26 mouse cellular contexts compared by ENCODE assay signal in the genomic region with DNA sequence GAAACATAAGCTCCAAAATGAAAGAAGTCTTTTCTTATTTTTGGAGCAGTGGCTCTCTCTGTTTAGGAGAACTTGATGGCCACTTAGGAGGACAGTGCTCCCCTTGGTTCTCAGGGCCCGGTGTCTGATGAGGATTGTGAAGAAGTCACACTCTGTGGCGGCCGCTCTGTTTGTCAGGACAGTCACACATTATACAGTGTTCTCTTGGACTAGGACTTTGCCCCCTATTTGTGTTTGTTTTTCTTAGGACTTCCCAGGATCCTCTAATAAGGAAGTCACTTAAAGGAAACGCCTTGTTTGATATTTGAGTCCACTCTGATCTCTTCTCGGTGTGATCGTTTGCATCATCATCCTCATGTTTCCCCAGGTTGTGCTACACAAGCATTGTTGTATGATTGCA. TPM values are rescaled to one million over a fixed set of nuclear protein-coding genes. Genes with fewer than 3 reads are reported as not detected.
DNase-seq lines count a peak whose midpoint lies in the region; ATAC-seq and TF ChIP-seq lines count a peak whose summit lies in the region.
"Had no signal": no experiment of that assay in that cellular context is flagged by ENCODE, and none has a peak within 500 bp of the region (broad histone marks: within the 10 kb centered on the region; RNA-seq: fewer than 3 reads in every experiment).

No protein-coding gene starts in this region.

- peaks cover 28% of the 10 kb centered on the region for H3K36me3 ChIP-seq in kidney, embryonic 15.5 days
- peaks cover 25% of the 10 kb centered on the region for H3K36me3 ChIP-seq in intestine, embryonic 14.5 days (ENCODE audit: control insufficient read depth, insufficient read depth, low read length)
- H3K36me3 ChIP-seq in kidney, postnatal 0 days (ENCODE audit: insufficient read depth, low read length): peaks cover 8% of the 10 kb centered on the region; the same call in 1 of the 2 replicates
- H3K36me3 ChIP-seq in liver, embryonic 16.5 days (ENCODE audit: control insufficient read depth, insufficient read depth): no peaks in the 10 kb centered on the region
- no peaks in the 10 kb centered on the region for H3K36me3 ChIP-seq in thymus, adult 2 months (ENCODE audit: control insufficient read depth, insufficient read depth, low read length)

- no peak overlapping the region for H3K9ac ChIP-seq in kidney, embryonic 15.5 days
- no peak overlapping the region for H3K9ac ChIP-seq in intestine, embryonic 14.5 days (ENCODE audit: low read length)
- H3K9ac ChIP-seq in kidney, postnatal 0 days (ENCODE audit: low read depth, low read length): no peak overlapping the region
- H3K9ac ChIP-seq in liver, embryonic 16.5 days (ENCODE audit: low read depth, low read length): no peak overlapping the region
- H3K9ac ChIP-seq: heart, embryonic 13.5 days; neural tube, embryonic 13.5 days had no signal

- WGBS in kidney, embryonic 15.5 days: 70% methylated on average over 6 of the region's 6 CpGs
- WGBS in intestine, embryonic 14.5 days: 64% methylated on average over 6 of the region's 6 CpGs
- 70% methylated on average over 6 of the region's 6 CpGs for WGBS in kidney, postnatal 0 days
- 58% methylated on average over 6 of the region's 6 CpGs for WGBS in liver, embryonic 16.5 days (ENCODE audit: insufficient replicate concordance)
- WGBS in thymus, adult 2 months: 95% methylated on average over 6 of the region's 6 CpGs

- H3K27ac ChIP-seq in kidney, embryonic 15.5 days: no peak overlapping the region
- H3K27ac ChIP-seq in intestine, embryonic 14.5 days (ENCODE audit: low read depth): no peak overlapping the region
- H3K27ac ChIP-seq in kidney, postnatal 0 days: no peak overlapping the region
- H3K27ac ChIP-seq in liver, embryonic 16.5 days (ENCODE audit: low read length): 0 out of 2 replicates have a peak overlapping the region, but pooled peaks have one; percentile 41
- no peak overlapping the region for H3K27ac ChIP-seq in thymus, adult 2 months (ENCODE audit: control insufficient read depth, insufficient read depth, low read length)
- H3K27ac ChIP-seq: embryonic facial prominence, embryonic 10.5 days; heart, embryonic 13.5 days; layer of hippocampus, adult 2 months; neural tube, embryonic 13.5 days had no signal

- no peaks in the 10 kb centered on the region for H3K27me3 ChIP-seq in kidney, embryonic 15.5 days
- no peaks in the 10 kb centered on the region for H3K27me3 ChIP-seq in intestine, embryonic 14.5 days (replicated peaks; ENCODE audit: control insufficient read depth, insufficient read depth, low read length)
- H3K27me3 ChIP-seq in kidney, postnatal 0 days (ENCODE audit: insufficient read depth, low read length): no peaks in the 10 kb centered on the region
- H3K27me3 ChIP-seq in liver, embryonic 16.5 days (ENCODE audit: control insufficient read depth, insufficient read depth, low read depth, low read length): no peaks in the 10 kb centered on the region
- H3K27me3 ChIP-seq in thymus, adult 2 months (ENCODE audit: control insufficient read depth, insufficient read depth, low read length): no peaks in the 10 kb centered on the region
- H3K27me3 ChIP-seq: heart, embryonic 13.5 days; neural tube, embryonic 13.5 days had no signal

- no peak for TF ChIP-seq POLR2A in thymus, adult 2 months (IDR thresholded peaks at IDR 0.05; ENCODE audit: control insufficient read depth, extremely low read depth, insufficient read depth, low read length, poor library complexity)

- H3K9me3 ChIP-seq in kidney, embryonic 15.5 days (replicated peaks): no peaks in the 10 kb centered on the region
- H3K9me3 ChIP-seq in intestine, embryonic 14.5 days (ENCODE audit: control insufficient read depth, low read length): no peaks in the 10 kb centered on the region
- H3K9me3 ChIP-seq in kidney, postnatal 0 days (replicated peaks; ENCODE audit: low read length): no peaks in the 10 kb centered on the region
- H3K9me3 ChIP-seq in liver, embryonic 16.5 days (replicated peaks; ENCODE audit: control insufficient read depth, low read length): no peaks in the 10 kb centered on the region
- H3K9me3 ChIP-seq: embryonic facial prominence, embryonic 10.5 days; heart, embryonic 13.5 days; neural tube, embryonic 13.5 days had no signal

- ATAC-seq in kidney, embryonic 15.5 days (replicated peaks; ENCODE audit: low FRiP score): no peak
- peak; percentile 82 for ATAC-seq in intestine, embryonic 14.5 days (replicated peaks; ENCODE audit: low FRiP score, low TSS enrichment, low read depth)
- ATAC-seq in kidney, postnatal 0 days (replicated peaks; ENCODE audit: low FRiP score, low read depth): peak; percentile 65
- ATAC-seq in liver, embryonic 16.5 days (ENCODE audit: low read depth): peak; percentile 76
- ATAC-seq in monocyte, adult 5-6 weeks (replicated peaks; ENCODE audit: insufficient number of reproducible peaks, low FRiP score, low TSS enrichment, poor library complexity, severe bottlenecking): no peak
- ATAC-seq: CD4-positive, CD25-positive, alpha-beta regulatory T cell, adult 4 months; forebrain, embryonic 16.5 days had no signal

- H3K4me2 ChIP-seq in kidney, embryonic 15.5 days: no peak overlapping the region
- H3K4me2 ChIP-seq in intestine, embryonic 14.5 days (ENCODE audit: low read length): 0 out of 2 replicates have a peak overlapping the region, but pooled peaks have one; percentile 12
- no peak overlapping the region for H3K4me2 ChIP-seq in kidney, postnatal 0 days (ENCODE audit: low read length)
- no peak overlapping the region for H3K4me2 ChIP-seq in liver, embryonic 16.5 days (ENCODE audit: low read depth, low read length)
- H3K4me2 ChIP-seq: heart, embryonic 13.5 days; neural tube, embryonic 13.5 days had no signal

- no peak for TF ChIP-seq CTCF in kidney, postnatal 0 days (IDR thresholded peaks at IDR 0.05; ENCODE audit: low read depth)
- no peak for TF ChIP-seq CTCF in thymus, adult 2 months (IDR thresholded peaks at IDR 0.05; ENCODE audit: borderline replicate concordance, control insufficient read depth, extremely low read depth, insufficient read depth, low read length, poor library complexity)

- no peaks in the 10 kb centered on the region for H3K4me1 ChIP-seq in kidney, embryonic 15.5 days
- H3K4me1 ChIP-seq in intestine, embryonic 14.5 days (replicated peaks; ENCODE audit: control insufficient read depth, insufficient read depth, low read length): no peaks in the 10 kb centered on the region
- H3K4me1 ChIP-seq in kidney, postnatal 0 days (replicated peaks; ENCODE audit: insufficient read depth, low read length): no peaks in the 10 kb centered on the region
- no peaks in the 10 kb centered on the region for H3K4me1 ChIP-seq in liver, embryonic 16.5 days (ENCODE audit: control insufficient read depth, low read depth, low read length)
- no peaks in the 10 kb centered on the region for H3K4me1 ChIP-seq in thymus, adult 2 months (replicated peaks; ENCODE audit: control insufficient read depth, insufficient read depth, low read length)
- H3K4me1 ChIP-seq: embryonic facial prominence, embryonic 10.5 days had no signal

- DNase-seq in kidney, adult 18-20 months: peak; percentile 46
- no peak for DNase-seq in intestine, embryonic 14.5 days (ENCODE audit: low spot score)
- DNase-seq in kidney, postnatal 0 days (ENCODE audit: low spot score): no peak
- no peak for DNase-seq in thymus, adult 2 months
- no peak for DNase-seq in left cerebral cortex, postnatal 14 days (ENCODE audit: low spot score in 2 of 2)
- DNase-seq: adrenal gland, postnatal 25 days; cerebellum, adult 9-10 months; gastrocnemius, postnatal 25 days; heart, adult 18-20 months; heart, postnatal 14 days; lung, adult 18-20 months; lung, postnatal 10 days; midbrain, embryonic 14.5 days; retina, postnatal 1 day; right cerebral cortex, postnatal 25 days; thymus, postnatal 25 days had no signal

- H3K4me3 ChIP-seq in kidney, embryonic 15.5 days (replicated peaks): no peak overlapping the region
- no peak overlapping the region for H3K4me3 ChIP-seq in intestine, embryonic 14.5 days (ENCODE audit: low read depth, low read length)
- H3K4me3 ChIP-seq in kidney, postnatal 0 days (replicated peaks; ENCODE audit: low read depth, low read length): no peak overlapping the region
- no peak overlapping the region for H3K4me3 ChIP-seq in liver, embryonic 16.5 days (ENCODE audit: low read depth, low read length)
- no peak overlapping the region for H3K4me3 ChIP-seq in thymus, adult 2 months (ENCODE audit: control insufficient read depth, insufficient read depth, low read length)
- H3K4me3 ChIP-seq: embryonic facial prominence, embryonic 10.5 days; heart, embryonic 13.5 days; layer of hippocampus, adult 2 months; myocyte; neural tube, embryonic 13.5 days had no signal

- intact Hi-C loops in left cerebral cortex, postnatal 14 days (cut with DNase I): no loop called here

RNA-seq across cellular contexts. Expression of gene Harbi1, which starts 7.6 kb away (rescaled TPM):
- polyA plus RNA-seq in kidney, embryonic 15.5 days (2015; fragmentation: Nextera tagmentation; extraction: Ambion mirVana): 22.4 and 22.6 TPM in 2 replicates
- 15.0 and 17.9 TPM in 2 replicates for polyA plus RNA-seq in intestine, embryonic 14.5 days (2014; fragmentation: Nextera tagmentation; extraction: Ambion mirVana)
- polyA plus RNA-seq in kidney, postnatal 0 days (2015; fragmentation: Nextera tagmentation; extraction: Ambion mirVana): 16.1 and 17.2 TPM in 2 replicates
- polyA plus RNA-seq in liver, embryonic 16.5 days (2015; fragmentation: Nextera tagmentation; extraction: Ambion mirVana): 7.9 and 9.1 TPM in 2 replicates
- 4.4 and 4.6 TPM in 2 replicates for polyA plus RNA-seq in thymus, adult 2 months (2012; rRNA removed)
- 1 to 10 TPM; 6.5 to 8.3 TPM for total RNA-seq in left cerebral cortex, postnatal 14 days (2021)
- 8.9 to 12.1 TPM (median 12.1 TPM) in 3 replicates for total RNA-seq in monocyte, adult 5-6 weeks (2017)

RNA-seq across cellular contexts. Expression of gene Atg13, which starts 7.9 kb away (rescaled TPM):
- polyA plus RNA-seq in kidney, embryonic 15.5 days (2015; fragmentation: Nextera tagmentation; extraction: Ambion mirVana): 24.7 and 26.3 TPM in 2 replicates
- polyA plus RNA-seq in intestine, embryonic 14.5 days (2014; fragmentation: Nextera tagmentation; extraction: Ambion mirVana): 24.9 and 29.7 TPM in 2 replicates
- 20.8 and 22.3 TPM in 2 replicates for polyA plus RNA-seq in kidney, postnatal 0 days (2015; fragmentation: Nextera tagmentation; extraction: Ambion mirVana)
- 14.6 and 16.3 TPM in 2 replicates for polyA plus RNA-seq in liver, embryonic 16.5 days (2015; fragmentation: Nextera tagmentation; extraction: Ambion mirVana)
- polyA plus RNA-seq in thymus, adult 2 months (2012; rRNA removed): 50.4 and 50.7 TPM in 2 replicates
- 10 to 100 TPM; 73.5 to 74.6 TPM for total RNA-seq in left cerebral cortex, postnatal 14 days (2021)
- total RNA-seq in monocyte, adult 5-6 weeks (2017): 5.1 to 10.8 TPM (median 9.8 TPM) in 3 replicates

RNA-seq across cellular contexts. Expression of gene Ambra1, which starts 11.7 kb away (rescaled TPM):
- polyA plus RNA-seq in kidney, embryonic 15.5 days (2015; fragmentation: Nextera tagmentation; extraction: Ambion mirVana): 19.3 and 19.9 TPM in 2 replicates
- 15.7 and 15.9 TPM in 2 replicates for polyA plus RNA-seq in intestine, embryonic 14.5 days (2014; fragmentation: Nextera tagmentation; extraction: Ambion mirVana)
- polyA plus RNA-seq in kidney, postnatal 0 days (2015; fragmentation: Nextera tagmentation; extraction: Ambion mirVana): 10.4 and 12.4 TPM in 2 replicates
- polyA plus RNA-seq in liver, embryonic 16.5 days (2015; fragmentation: Nextera tagmentation; extraction: Ambion mirVana): 5.5 and 6.1 TPM in 2 replicates
- polyA plus RNA-seq in thymus, adult 2 months (2012; rRNA removed): 35.0 and 41.7 TPM in 2 replicates
- total RNA-seq in left cerebral cortex, postnatal 14 days (2021): 10 to 100 TPM; 51.9 to 54.3 TPM
- 18.2 to 32.2 TPM (median 24.0 TPM) in 3 replicates for total RNA-seq in monocyte, adult 5-6 weeks (2017)

Comparison
In these comparisons a context has a peak if more than half of its experiments do, and no peak if none do; other contexts are left out.
1. ATAC-seq: peak in intestine, embryonic 14.5 days (single experiment), kidney, postnatal 0 days (single experiment) and liver, embryonic 16.5 days (single experiment); none in kidney, embryonic 15.5 days (single experiment) and monocyte, adult 5-6 weeks (single experiment).